Mouse (Mus musculus) spleen, adult 12 weeks (tissue): Measurements from ENCODE around the gene Rabl3.

Source experiments
- DNase-seq: peaks from one replicate; pipeline ENCODE4 v3.0.0; 2022; ENCODE audit warnings: low spot score

The Rabl3 gene

GRCm38 (mm10) chr16:37546312-37546711 is 6.6 kb downstream of the Rabl3 start:
- no peak for DNase-seq

DNA sequence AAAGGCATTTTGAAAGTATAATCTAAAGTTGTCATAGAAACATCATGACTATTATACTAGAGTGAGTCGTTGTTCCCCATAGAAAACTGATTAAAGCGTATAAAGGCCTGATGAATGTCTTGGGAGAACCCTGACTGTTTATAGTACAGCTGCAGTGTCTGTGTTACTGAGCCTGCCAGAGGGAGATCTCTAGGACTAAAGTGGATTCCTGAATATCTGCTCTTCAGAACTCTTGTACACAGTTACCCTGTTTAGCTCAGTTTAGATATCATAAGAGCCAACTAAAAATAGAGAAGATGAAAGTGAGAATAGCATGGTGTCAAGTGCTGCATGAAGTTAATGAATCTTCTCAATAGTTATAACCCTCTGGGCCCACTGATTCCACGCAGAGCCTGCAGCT is 10.6 kb downstream of the Rabl3 start:
- DNase-seq, result no peak

GRCm38 (mm10) chr16:37550981-37551380 is 11.3 kb downstream of the Rabl3 start:
- DNase-seq, result no peak

DNA sequence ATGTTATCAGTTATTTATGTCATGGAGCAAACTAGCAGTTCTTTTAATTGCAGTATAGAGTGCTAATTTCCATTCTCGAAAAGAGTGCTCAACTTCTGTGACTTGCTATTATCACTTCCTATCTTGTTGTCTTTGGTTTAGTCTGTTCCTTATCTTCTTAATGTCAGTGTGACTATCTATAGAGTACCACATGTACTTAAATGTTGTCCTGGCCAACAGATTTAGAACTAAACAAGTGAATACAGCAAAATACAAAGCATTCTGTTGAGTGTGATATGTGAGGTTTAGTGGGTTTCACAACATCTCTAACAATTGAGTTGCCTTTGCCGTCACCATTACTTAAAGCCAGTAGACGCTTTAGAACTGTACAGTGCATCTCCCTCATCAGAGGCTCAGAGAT is 13.1 kb downstream of the Rabl3 start:
- no peak for DNase-seq

DNA sequence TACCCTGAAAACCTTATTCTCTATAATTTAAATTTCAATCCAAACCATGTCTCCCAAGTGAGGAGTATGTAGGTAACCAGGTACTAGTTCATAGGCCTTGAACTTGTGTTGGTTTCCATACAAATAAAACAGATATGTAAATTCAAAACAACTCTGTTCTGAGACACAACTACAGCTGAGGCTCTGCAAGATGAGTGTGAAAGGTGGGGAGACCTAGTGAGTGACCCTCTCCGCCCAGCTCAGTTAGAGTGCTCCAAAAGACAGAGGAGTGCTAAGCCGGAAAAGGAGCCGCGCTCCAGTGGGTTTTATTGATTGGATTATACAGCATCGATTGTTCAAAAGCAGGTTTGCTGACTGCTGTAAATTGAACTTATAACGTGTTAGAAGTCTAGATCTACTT is 22.7 kb downstream of the Rabl3 start:
- no peak for DNase-seq

DNA sequence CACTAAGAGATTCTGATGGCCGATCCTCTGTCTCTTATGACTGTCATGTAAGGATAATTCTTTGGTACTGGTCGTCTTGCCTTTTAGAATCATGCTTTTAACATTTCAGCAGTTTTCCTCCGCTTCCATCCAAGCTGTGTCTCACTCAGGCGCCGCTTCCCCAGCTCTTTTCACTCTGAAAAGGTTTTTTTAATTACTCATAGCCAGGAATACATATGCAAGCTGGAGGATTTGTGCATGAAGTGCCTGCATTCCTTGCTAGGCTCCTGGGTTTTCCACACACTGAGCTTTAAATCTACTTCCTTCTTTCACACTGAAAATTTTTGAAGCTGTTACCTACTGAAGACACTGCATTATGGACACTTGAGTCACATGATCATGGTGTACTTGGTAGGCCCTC is 23.3 kb downstream of the Rabl3 start:
- DNase-seq, result no peak

GRCm38 (mm10) chr16:37565117-37565516 is 25.4 kb downstream of the Rabl3 start:
- no peak for DNase-seq

GRCm38 (mm10) chr16:37566107-37566506 is 26.4 kb downstream of the Rabl3 start:
- no peak for DNase-seq

- DNase-seq, result no peak
Measured at GRCm38 (mm10) chr16:37567113-37568050, 27.7 kb downstream of the Rabl3 start.

DNA sequence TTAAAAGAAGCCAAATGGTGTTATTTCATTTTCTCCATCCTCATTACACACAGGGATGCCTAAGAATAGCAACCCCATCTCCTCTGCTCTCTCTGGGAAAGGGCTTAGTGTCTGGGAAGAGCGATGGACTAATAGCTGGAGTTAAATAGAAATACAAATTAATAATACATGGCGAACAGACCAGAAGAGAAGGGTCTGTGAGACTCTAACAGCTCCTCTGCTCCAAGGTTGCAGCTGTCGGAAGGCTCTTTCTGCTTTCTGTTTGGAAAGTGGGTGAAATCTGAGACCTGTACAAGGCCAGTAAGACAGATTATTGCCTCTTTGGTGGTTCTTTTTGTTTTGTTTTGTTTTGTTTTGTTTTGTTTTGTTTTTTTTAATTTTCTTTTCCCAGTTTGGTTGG is 31.9 kb downstream of the Rabl3 start:
- DNase-seq, result no peak

DNA sequence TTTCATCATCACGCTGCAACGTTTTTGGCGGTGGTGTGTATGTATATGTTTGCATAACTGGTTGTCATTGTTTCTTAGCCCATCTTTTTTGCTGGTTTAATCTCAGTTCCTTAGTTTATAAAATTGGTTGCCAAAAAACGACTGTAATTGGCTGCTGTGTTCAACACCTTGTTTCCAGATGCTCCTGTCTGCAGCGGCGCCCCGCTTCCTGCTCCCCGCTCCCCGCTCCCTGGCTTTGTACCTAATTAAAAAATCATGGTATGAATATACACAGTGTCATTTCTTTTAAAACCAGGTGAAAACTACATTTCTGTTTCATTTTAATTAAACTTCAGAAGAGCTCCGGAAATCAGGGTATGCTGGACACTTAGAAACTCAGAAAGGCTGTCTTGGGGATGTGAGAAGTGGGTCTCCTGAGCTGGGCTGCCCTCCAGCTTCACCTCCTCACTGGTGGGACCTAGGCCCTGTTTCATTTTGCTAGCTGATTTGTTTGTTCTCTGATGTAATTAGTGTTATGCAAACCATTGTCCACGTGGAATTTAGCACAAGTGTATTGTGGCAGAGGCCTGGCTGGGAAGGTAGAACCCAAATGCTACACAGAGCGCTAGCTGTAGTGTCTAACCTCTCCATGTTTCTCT is 32.6 kb downstream of the Rabl3 start:
- DNase-seq, result no peak

DNA sequence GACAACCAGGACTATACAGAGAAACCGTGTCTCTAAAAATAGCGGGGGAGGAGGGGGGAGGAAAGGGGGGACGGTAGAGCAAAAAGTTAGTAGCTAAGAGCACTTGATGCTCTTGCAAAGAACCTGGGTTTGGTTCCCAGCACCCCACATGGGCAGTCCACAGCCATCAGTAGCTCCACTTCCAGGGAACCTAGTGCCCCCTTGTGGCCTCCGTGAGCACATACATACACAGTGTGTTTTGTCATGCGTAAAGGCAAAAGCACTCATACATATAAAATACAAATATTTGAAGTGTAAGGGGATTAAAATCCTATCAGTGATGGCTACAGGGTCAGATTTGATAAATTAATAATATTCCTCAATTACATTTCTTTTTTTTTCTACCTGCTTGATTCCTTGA is 33.4 kb downstream of the Rabl3 start:
- DNase-seq, result no peak

GRCm38 (mm10) chr16:37575325-37575724 is 35.6 kb downstream of the Rabl3 start:
- DNase-seq, result no peak

DNA sequence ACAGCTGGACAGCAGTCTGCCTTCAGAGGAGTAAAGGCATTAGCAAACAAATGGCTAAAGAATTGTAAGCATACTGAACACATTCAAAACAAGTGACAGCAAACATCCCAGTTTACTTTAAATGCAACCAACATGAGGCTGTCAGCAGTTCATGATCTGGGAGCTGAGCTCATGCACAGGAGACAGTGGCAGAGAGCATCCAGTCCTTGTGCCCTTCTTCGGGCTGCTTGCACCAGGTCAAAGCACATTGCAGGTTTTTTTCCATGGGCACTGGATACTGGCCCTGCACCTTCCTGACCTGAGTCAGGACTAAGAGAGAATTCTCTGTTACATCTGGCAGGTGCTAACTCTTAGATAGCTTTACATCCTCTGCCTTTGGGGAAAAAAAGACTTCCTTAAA is 39.9 kb downstream of the Rabl3 start:
- no peak for DNase-seq

DNA sequence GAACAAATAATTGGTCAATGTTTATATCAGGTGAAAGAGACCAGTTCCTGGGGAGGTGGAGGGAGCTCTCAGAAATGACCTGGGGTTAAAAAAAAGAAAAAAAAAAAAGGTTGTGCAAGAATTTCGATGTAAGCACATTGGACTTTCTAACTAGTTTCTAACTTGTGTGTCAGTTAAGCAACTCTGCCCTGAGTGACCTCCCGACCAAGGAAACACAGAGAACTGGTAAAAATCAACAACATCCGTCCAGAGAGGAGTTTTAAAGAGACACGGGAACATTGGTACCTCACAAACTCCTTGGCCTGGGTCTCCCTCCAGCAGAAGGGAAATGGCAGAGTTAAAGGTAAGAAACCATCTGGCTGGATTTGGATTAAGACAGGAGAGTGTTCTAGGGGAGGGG is 40.3 kb downstream of the Rabl3 start, which contains the start of gene Hgd:
Gene Hgd, plus strand, starts transcription at position 160 of the 400 bp plus-strand sequence.
- no peak for DNase-seq

GRCm38 (mm10) chr16:37580651-37581050 is 41.0 kb downstream of the Rabl3 start:
- DNase-seq, result no peak

GRCm38 (mm10) chr16:37581901-37582300 is 42.2 kb downstream of the Rabl3 start:
- DNase-seq, result no peak

GRCm38 (mm10) chr16:37583306-37583705 is 43.6 kb downstream of the Rabl3 start:
- DNase-seq, result no peak

GRCm38 (mm10) chr16:37583801-37584200 is 44.1 kb downstream of the Rabl3 start:
- no peak for DNase-seq

DNA sequence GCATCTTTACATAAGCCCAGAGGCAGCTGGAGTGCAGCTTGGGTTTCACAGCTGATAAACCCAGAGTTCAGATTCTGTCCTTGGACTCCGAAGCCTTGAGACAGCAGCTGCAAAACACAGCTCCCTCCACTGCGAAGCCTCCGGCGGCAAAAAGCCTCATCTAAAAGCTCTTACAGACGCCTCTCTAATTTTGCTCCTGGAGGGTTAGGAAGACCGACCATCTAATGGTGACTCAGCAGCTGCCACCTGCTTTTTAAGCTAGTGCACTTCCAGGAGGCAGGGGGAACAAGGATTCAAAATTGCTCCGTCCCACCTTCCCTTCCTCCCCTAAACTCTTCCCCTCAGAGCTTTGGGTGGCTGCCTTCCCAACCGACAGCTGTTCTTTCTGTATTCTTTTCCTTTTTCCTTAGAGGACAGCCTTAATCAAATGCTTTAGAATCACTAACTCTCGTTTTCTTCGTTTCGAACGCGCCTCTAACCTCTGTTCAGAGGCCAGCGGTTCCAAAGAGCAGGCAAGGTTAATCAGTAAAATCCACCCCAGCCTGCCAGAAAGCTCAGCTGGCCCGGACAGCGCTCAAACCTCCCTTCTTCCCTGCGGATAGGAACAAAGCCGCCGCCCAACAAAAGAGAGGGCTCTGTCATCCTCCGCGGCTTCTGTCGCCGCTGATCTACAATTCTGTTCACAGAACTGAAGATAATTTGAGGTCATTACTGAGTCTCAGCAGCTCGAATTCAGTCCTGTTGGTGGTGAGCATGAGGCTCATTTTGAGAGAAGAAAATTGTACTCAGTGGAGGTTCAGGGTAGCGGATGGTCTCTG is 44.7 kb downstream of the Rabl3 start:
- no peak for DNase-seq

- no peak for DNase-seq
Measured at GRCm38 (mm10) chr16:37585129-37585563, 45.5 kb downstream of the Rabl3 start.

DNA sequence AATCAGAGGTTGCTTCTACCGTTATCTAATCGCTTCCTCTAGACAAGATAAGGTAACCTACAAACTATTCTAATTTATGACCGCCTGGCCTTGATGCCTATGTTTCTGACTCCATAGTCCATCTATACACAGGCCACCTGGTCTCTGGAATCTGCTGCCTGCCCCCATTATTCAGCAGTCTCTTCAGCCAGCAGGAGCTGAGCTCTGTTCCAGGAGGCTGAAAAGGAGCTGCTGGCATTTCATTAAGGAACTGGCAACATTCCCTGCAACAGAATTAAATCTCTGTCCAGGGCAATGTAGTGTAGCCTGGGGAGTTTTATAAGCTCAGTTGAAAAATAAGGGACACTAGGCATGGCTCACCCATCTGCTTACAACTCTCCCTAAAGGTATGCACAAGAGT is 51.2 kb downstream of the Rabl3 start:
- DNase-seq, result no peak
